Mouse (Mus musculus) stomach, postnatal 0 days (tissue): ENCODE data around the gene Hirip3. TPM values are rescaled to one million over a fixed set of nuclear protein-coding genes. Genes with fewer than 3 reads are reported as not detected.

Source experiments
- ATAC-seq: fragments of 200-750 bp; cut with Nextera tagmentation; 2 replicates; pipeline ENCODE4 v1.8.0; 2017; ENCODE audit not compliant: low FRiP score, low TSS enrichment
- DNase-seq: peaks from one replicate; pipeline ENCODE4 v3.0.0-alpha.2; 2016; ENCODE audit warnings: low spot score
- H3K27ac ChIP-seq: fragments of 300-500 bp; sonication (generic); replicated peaks from 2 replicates; pipeline ENCODE4 v1.5.1; 2014; ENCODE audit warnings: mild to moderate bottlenecking, control low read depth
- H3K27me3 ChIP-seq: fragments of 300-500 bp; sonication (generic); 2 replicates; pipeline ENCODE4 v1.6.1; 2014; ENCODE audit warnings: low read length; ENCODE audit not compliant: control insufficient read depth, insufficient read depth
- H3K36me3 ChIP-seq: fragments of 300-500 bp; sonication (generic); 2 replicates; pipeline ENCODE4 v1.6.1; 2014; ENCODE audit warnings: low read length, mixed read lengths; ENCODE audit not compliant: control insufficient read depth, insufficient read depth
- H3K4me1 ChIP-seq: fragments of 300-500 bp; sonication (generic); replicated peaks from 2 replicates; pipeline ENCODE4 v1.6.1; 2014; ENCODE audit warnings: antibody characterized with exemption; ENCODE audit not compliant: control insufficient read depth, insufficient read depth
- H3K4me2 ChIP-seq: fragments of 300-500 bp; sonication (generic); replicated peaks from 2 replicates; pipeline ENCODE4 v1.6.1; 2014; ENCODE audit warnings: low read depth, mild to moderate bottlenecking, control low read depth, moderate library complexity
- H3K4me3 ChIP-seq: fragments of 300-500 bp; sonication (generic); 2 replicates; pipeline ENCODE4 v1.5.1; 2014; ENCODE audit warnings: low read depth, low read length, control low read depth
- H3K9ac ChIP-seq: fragments of 300-500 bp; sonication (generic); 2 replicates; pipeline ENCODE4 v1.6.1; 2014; ENCODE audit warnings: mild to moderate bottlenecking, low read length, control low read depth, mixed read lengths
- H3K9me3 ChIP-seq: fragments of 300-500 bp; sonication (generic); 2 replicates; pipeline ENCODE4 v1.6.1; 2016; ENCODE audit warnings: low read length; ENCODE audit not compliant: control insufficient read depth
- CTCF ChIP-seq: IDR thresholded peaks from 2 replicates; pipeline ENCODE4 v1.5.1; 2016; ENCODE audit warnings: antibody characterized with exemption, low read depth, mild to moderate bottlenecking, moderate library complexity
- EP300 ChIP-seq: optimal IDR thresholded peaks from 2 replicates; pipeline ENCODE3; 2016; ENCODE audit warnings: antibody characterized with exemption
- WGBS: fragments of 180-500 bp; shearing (Covaris S2); extraction: QIAGEN DNeasy Blood & Tissue Kit; methylation state at CpG from one replicate; pipeline ENCODE4 v1.1.7; 2014; 5-methylcytosine and 5-hydroxymethylcytosine counted together
- polyA plus RNA-seq: library from polyadenylated mRNA; unstranded; fragments of >200 nt; fragmentation: Nextera tagmentation; extraction: Ambion mirVana; gene quantifications from 2 replicates; pipeline ENCODE4 v1.2.1, GENCODE M21; 2015

Hirip3 gene
- polyA plus RNA-seq, 1 experiment from 2014 or later = 7.6 TPM

DNA sequence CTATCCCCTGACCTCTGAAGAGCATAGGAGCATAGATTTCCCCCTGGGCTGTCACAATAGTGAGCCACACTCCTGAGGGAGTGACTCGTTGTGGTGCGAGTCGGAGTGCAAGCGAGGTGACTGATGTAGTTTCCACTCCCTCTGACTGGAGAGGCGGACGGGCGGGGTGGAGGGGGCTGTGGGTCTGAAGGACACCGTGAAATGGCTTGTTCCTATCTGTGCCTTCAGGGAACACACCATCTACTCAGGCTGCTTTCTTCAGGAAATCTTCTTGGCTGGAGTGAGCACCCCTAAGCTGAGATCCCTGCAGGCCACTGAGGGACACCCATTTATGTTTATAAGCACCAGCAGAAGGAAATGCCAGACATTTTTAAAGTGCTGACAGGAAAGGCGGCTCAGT is 39.0 kb upstream of the Hirip3 start:
- peaks cover 2% of the 10 kb centered on the region; the same call in 1 of the 2 replicates for H3K27me3 ChIP-seq
- H3K4me3 ChIP-seq = no peak overlapping the region; the same call in 1 of the 2 replicates
- H3K36me3 ChIP-seq = no peaks in the 10 kb centered on the region
- no peak for ATAC-seq
- no peaks in the 10 kb centered on the region for H3K9me3 ChIP-seq
- no peak for DNase-seq
- H3K4me2 ChIP-seq = peak overlapping the region; percentile 44; the same call in 1 of the 2 replicates
- H3K4me1 ChIP-seq = no peaks in the 10 kb centered on the region
- no peak overlapping the region for H3K27ac ChIP-seq
- WGBS = 27% methylated on average over 9 of the region's 9 CpGs
- TF ChIP-seq EP300 (no peak), CTCF (no peak)
- no peak overlapping the region for H3K9ac ChIP-seq

DNA sequence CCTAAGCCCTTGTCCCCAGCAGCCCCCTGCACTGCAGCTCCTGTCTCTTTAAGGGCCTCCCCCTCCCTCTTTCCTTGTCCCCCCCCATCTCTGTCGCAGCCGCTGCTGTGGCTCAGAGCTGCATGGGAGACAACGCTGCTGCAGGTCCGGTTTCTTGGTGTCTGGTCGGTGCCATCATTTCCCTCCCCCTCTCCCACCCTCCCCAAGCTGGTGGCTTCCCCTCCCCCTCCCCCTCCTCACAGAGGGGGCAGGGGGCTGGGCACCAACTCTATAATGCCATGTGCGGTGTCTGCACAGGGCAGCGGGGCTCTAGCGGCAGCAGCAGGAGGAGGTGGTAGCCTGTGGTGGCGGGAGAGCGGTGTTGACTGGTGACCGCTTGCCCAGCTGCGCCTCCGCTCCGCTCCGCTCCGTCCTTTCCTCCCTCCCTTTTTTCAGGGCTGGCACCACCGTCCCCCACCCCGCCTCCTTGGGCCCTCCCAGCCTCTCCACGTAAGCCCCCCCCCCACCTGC is 38.5 kb upstream of the Hirip3 start:
- WGBS = 2% methylated on average over 10 of the region's 19 CpGs
- Histone ChIP-seq H3K27ac (no peak overlapping the region), H3K9me3 (no peaks in the 10 kb centered on the region), H3K9ac (no peak overlapping the region), H3K4me1 (no peaks in the 10 kb centered on the region), H3K27me3 (peaks cover 2% of the 10 kb centered on the region; the same call in 1 of the 2 replicates), H3K4me2 (peak overlapping the region; percentile 44), H3K4me3 (peak overlapping the region; percentile 19; the same call in 1 of the 2 replicates), H3K36me3 (no peaks in the 10 kb centered on the region)
- no peak for TF ChIP-seq EP300
- no peak for TF ChIP-seq CTCF
- no peak for ATAC-seq
- no peak for DNase-seq

DNA sequence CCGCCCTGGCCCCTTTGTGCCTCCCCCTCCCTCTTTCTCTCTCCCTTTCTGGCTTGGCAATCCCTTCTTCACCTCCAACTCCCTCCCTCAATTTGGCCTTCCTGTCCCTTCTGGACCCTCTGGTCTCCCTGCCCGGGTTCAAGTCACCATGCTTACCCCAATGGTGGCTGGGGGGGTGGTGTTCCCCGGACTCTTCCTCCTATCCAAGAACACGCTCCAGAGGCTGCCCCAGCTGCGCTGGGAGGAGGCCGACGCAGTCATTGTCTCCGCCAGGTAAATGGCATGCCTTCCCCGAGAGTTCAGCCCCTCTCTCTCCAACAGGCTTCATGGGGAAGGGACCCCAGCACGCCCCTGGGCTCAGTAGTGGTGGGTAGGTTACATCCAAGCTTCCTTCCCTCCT is 37.8 kb upstream of the Hirip3 start:
- Histone ChIP-seq H3K4me1 (no peaks in the 10 kb centered on the region), H3K9me3 (no peaks in the 10 kb centered on the region), H3K4me3 (no peak overlapping the region), H3K27ac (no peak overlapping the region), H3K27me3 (peaks cover 2% of the 10 kb centered on the region; the same call in 1 of the 2 replicates), H3K9ac (no peak overlapping the region), H3K4me2 (no peak overlapping the region), H3K36me3 (no peaks in the 10 kb centered on the region)
- 14% methylated on average over 10 of the region's 10 CpGs for WGBS
- ATAC-seq (no peak), DNase-seq (no peak)
- TF ChIP-seq CTCF = no peak
- TF ChIP-seq EP300 = no peak

DNA sequence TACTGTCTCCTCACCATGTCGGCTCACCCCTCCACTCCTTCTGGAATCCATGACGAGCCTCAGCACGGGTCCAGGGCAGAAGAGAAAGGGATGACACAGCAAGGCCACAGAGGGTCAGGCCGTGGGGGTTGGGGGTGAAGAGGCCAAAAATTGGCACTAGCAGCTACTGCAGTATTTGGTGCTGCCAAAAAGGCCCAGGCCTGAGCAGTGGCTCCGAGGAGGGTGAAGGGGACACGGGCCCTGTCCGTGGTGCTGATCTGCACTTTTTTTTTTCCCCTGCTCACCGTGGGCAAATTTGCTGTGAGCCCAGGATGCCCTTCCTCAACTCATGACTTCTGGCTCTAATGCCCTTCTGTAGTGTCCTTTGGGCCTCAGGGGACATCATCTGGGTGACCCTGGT is 36.4 kb upstream of the Hirip3 start:
- Histone ChIP-seq H3K27me3 (peaks cover 2% of the 10 kb centered on the region; the same call in 1 of the 2 replicates), H3K4me1 (no peaks in the 10 kb centered on the region), H3K4me3 (no peak overlapping the region), H3K27ac (no peak overlapping the region), H3K36me3 (no peaks in the 10 kb centered on the region), H3K4me2 (no peak overlapping the region), H3K9ac (no peak overlapping the region), H3K9me3 (no peaks in the 10 kb centered on the region)
- DNase-seq (peak; percentile 48), ATAC-seq (no peak)
- TF ChIP-seq CTCF = no peak
- WGBS = 18% methylated on average over 8 of the region's 8 CpGs

DNA sequence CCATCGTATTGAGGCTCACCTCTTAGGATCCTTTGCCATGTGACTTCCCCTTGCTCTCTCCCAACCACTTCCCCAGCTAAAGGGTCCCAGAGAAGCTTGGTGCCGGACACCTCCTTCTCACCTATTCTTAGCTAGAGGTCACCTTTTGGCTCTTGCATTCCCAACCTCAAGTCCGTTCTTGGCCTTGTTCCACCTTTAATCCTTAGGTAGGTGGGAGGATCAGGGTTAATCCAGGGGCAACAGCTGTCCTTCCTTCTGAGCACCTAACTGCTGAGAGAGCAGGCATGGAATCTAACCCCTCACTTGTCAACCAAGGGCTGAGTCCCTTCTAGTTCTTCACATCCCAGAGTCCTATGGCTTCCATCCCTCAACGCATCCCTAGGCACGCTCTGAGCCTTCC is 35.8 kb upstream of the Hirip3 start:
- no peak for ATAC-seq
- TF ChIP-seq EP300 (no peak), CTCF (no peak)
- 63% methylated on average over 5 of the region's 5 CpGs for WGBS
- no peaks in the 10 kb centered on the region for H3K36me3 ChIP-seq
- H3K4me2 ChIP-seq = no peak overlapping the region
- no peak overlapping the region for H3K9ac ChIP-seq
- DNase-seq = no peak
- peaks cover 2% of the 10 kb centered on the region; the same call in 1 of the 2 replicates for H3K27me3 ChIP-seq
- H3K4me3 ChIP-seq = no peak overlapping the region
- H3K9me3 ChIP-seq = no peaks in the 10 kb centered on the region
- no peak overlapping the region for H3K27ac ChIP-seq
- H3K4me1 ChIP-seq = no peaks in the 10 kb centered on the region

DNA sequence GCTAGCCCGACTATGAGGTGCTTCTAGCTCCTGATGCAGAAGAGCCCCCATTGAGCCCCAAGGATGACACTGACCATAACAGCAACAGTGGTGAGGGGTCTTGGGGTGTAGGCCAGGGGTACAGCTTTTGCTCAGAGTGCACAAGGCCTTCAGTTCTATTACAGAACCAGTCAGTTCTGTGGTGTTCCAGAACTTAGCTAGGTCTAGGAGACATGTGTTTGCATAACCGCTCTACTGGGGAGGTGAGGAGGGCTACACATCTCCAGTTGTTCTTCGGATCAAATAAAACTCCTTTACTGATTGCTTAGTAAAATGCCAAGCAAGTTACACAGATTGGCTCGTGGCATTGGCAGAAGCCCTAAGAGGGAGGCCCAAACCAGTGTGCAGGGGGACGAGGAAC is 30.2 kb upstream of the Hirip3 start, which contains the start of gene 4930451I11Rik:
TSS of gene 4930451I11Rik (minus strand) at position 101 of the 400 bp plus-strand sequence.
- Histone ChIP-seq H3K9ac (no peak within 1 kb of the TSS), H3K36me3 (no peaks in the 10 kb centered on the region), H3K27me3 (no peaks in the 10 kb centered on the region), H3K4me1 (no peaks in the 10 kb centered on the region), H3K27ac (no peak within 1 kb of the TSS), H3K4me2 (peak within 1 kb of the TSS; percentile 35), H3K9me3 (no peaks in the 10 kb centered on the region), H3K4me3 (no peak within 1 kb of the TSS)
- no peak for TF ChIP-seq EP300
- 47% methylated on average over 5 of the region's 5 CpGs for WGBS
- DNase-seq (no peak), ATAC-seq (no peak)
